Mouse (Mus musculus): ENCODE data around the gene Suds3. TPM values are rescaled to one million over a fixed set of nuclear protein-coding genes. Genes with fewer than 3 reads are reported as not detected.
A peak's percentile ranks its signal among the peaks of the same experiment; 100 is the strongest.

The Suds3 gene
- polyA plus RNA-seq, 1 experiment from 2014 or later: 106 TPM

DNA sequence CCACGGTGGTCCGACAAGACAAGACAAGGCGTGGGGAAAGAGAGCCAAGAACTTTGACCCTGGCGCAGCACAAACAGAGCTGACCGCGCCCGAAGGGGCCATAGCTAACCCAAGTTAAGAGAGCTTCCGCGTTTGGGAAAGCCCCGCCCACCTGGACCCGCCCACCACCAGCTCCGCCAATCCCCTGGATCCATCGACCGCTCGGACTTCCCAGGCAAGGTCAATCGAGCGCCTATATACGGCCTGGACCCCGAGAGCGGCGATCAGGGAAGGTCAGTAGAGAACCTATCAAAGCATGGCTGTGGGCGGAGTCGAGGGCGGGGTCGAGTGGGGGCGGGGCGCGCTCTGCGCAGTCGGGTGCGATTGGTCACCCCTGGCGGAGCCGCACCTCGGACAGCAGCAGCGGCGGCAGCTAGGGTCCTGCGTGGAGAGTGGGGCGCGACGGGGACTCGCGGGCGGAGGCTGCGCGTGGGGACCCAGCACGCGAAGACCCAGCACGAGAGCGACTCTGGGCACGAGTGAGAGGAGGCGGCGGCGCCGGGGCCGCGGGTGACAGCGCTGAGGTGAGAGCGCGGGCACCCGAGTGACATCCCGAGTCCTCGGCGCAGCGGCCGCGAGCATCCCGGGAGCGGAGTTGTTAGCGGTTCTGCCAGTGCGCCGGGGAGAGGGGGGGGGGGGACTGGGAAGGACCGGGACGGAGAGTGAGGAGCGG is 4.0 kb upstream of the Suds3 start, which contains the start of gene Taok3:
Gene Taok3, plus strand, starts transcription at position 353 of the 712 bp plus-strand sequence.
- peak; percentile 90 for ATAC-seq (ENCODE audit: insufficient number of reproducible peaks, insufficient read depth, low FRiP score, low TSS enrichment, low read depth)
- Histone ChIP-seq H3K9me3 (no peaks in the 10 kb centered on the region), H3K4me3 (replicated peaks) (peak within 1 kb of the TSS; percentile 72), H3K36me3 (no peaks in the 10 kb centered on the region), H3K9ac (replicated peaks) (peak within 1 kb of the TSS; percentile 69), H3K4me1 (replicated peaks) (peaks cover 15% of the 10 kb centered on the region), H3K4me2 (peak within 1 kb of the TSS; percentile 90), H3K27ac (peak within 1 kb of the TSS; percentile 35; the same call in 1 of the 2 replicates), H3K27me3 (peaks cover 25% of the 10 kb centered on the region)
- under 1% methylated on average over 72 of the region's 74 CpGs for WGBS

- Histone ChIP-seq H3K36me3 (peaks cover under 1% of the 10 kb centered on the region; the same call in 1 of the 2 replicates), H3K4me2 (peak overlapping the region; percentile 90; the same call in 1 of the 2 replicates), H3K9me3 (no peaks in the 10 kb centered on the region), H3K27me3 (peaks cover 25% of the 10 kb centered on the region), H3K9ac (replicated peaks) (no peak overlapping the region), H3K4me3 (replicated peaks) (no peak overlapping the region), H3K4me1 (replicated peaks) (peaks cover 22% of the 10 kb centered on the region), H3K27ac (no peak overlapping the region)
- 69% methylated on average over 8 of the region's 8 CpGs for WGBS
- no peak for ATAC-seq (ENCODE audit: insufficient number of reproducible peaks, insufficient read depth, low FRiP score, low TSS enrichment, low read depth)
Measured at GRCm38 (mm10) chr5:117118850-117119249, 2.9 kb upstream of the Suds3 start.

DNA sequence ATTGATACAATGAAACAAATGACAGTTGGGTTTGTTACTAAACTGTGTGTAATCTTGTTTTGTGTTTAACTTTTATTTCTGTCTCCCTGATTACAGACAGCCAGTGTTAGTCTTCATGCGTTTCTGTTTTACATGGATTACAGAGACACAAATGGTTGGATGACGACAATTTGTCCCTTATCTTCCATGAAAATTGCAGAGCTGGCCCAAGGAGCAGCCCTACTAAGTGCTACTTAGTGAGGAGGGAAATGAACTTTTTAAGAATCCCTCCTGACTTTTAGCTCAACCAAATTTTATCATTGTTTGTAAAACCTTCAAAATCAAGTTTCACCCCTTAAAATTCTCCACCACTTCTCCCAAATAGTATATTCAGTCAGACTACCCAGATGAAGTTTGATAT is 2.3 kb upstream of the Suds3 start:
- no peak overlapping the region for H3K4me2 ChIP-seq
- peaks cover 22% of the 10 kb centered on the region for H3K4me1 ChIP-seq (replicated peaks)
- no peak overlapping the region for H3K27ac ChIP-seq
- 0 out of 2 replicates have a peak, but pooled peaks cover 2% of the 10 kb centered on the region for H3K9me3 ChIP-seq
- H3K4me3 ChIP-seq (replicated peaks): no peak overlapping the region
- ATAC-seq (ENCODE audit: insufficient number of reproducible peaks, insufficient read depth, low FRiP score, low TSS enrichment, low read depth): no peak
- WGBS: 85% methylated on average over 2 of the region's 2 CpGs
- peaks cover 7% of the 10 kb centered on the region for H3K36me3 ChIP-seq
- peaks cover 25% of the 10 kb centered on the region for H3K27me3 ChIP-seq
- H3K9ac ChIP-seq (replicated peaks): no peak overlapping the region

GRCm38 (mm10) chr5:117117716-117118115 is 1.8 kb upstream of the Suds3 start:
- Histone ChIP-seq H3K27ac (no peak overlapping the region), H3K4me1 (replicated peaks) (peaks cover 22% of the 10 kb centered on the region), H3K9ac (replicated peaks) (no peak overlapping the region), H3K4me3 (replicated peaks) (no peak overlapping the region), H3K9me3 (0 out of 2 replicates have a peak, but pooled peaks cover 2% of the 10 kb centered on the region), H3K27me3 (peaks cover 22% of the 10 kb centered on the region), H3K36me3 (peaks cover 12% of the 10 kb centered on the region), H3K4me2 (no peak overlapping the region)
- WGBS: 72% methylated on average over 7 of the region's 7 CpGs
- ATAC-seq (ENCODE audit: insufficient number of reproducible peaks, insufficient read depth, low FRiP score, low TSS enrichment, low read depth): no peak

DNA sequence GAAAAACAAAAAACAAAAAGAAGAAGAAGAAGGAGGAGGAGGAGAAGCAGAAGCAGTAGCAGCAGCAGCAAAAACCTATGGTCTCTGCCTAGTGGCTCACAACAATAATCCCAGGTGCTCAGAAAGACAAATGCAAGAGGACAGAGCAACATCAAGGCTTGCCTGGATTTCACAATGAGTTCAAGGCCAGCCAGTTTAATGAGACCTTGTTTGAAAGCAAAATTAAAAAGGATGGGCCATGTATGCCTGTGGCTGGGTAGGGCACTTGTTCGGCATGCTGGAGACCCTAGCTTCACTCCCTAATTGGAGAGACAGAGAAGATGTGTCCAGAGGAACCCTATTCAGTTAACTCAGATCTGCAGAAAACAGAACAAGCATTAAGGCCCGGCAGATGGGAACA is 1.3 kb upstream of the Suds3 start:
- Histone ChIP-seq H3K4me3 (replicated peaks) (no peak overlapping the region), H3K4me2 (no peak overlapping the region), H3K9me3 (0 out of 2 replicates have a peak, but pooled peaks cover 2% of the 10 kb centered on the region), H3K27me3 (peaks cover 17% of the 10 kb centered on the region), H3K9ac (replicated peaks) (no peak overlapping the region), H3K4me1 (replicated peaks) (peaks cover 22% of the 10 kb centered on the region), H3K27ac (no peak overlapping the region), H3K36me3 (peaks cover 17% of the 10 kb centered on the region)
- ATAC-seq (ENCODE audit: insufficient number of reproducible peaks, insufficient read depth, low FRiP score, low TSS enrichment, low read depth): no peak
- 84% methylated on average over 2 of the region's 2 CpGs for WGBS

- Histone ChIP-seq H3K9me3 (0 out of 2 replicates have a peak, but pooled peaks cover 2% of the 10 kb centered on the region), H3K27ac (no peak overlapping the region), H3K9ac (replicated peaks) (no peak overlapping the region), H3K4me2 (peak overlapping the region; percentile 94; the same call in 1 of the 2 replicates), H3K4me1 (replicated peaks) (peaks cover 22% of the 10 kb centered on the region), H3K27me3 (peaks cover 13% of the 10 kb centered on the region), H3K4me3 (replicated peaks) (no peak overlapping the region), H3K36me3 (peaks cover 22% of the 10 kb centered on the region)
- no peak for ATAC-seq (ENCODE audit: insufficient number of reproducible peaks, insufficient read depth, low FRiP score, low TSS enrichment, low read depth)
- WGBS: 79% methylated on average over 2 of the region's 2 CpGs
Measured at GRCm38 (mm10) chr5:117116660-117117059, 747 bp upstream of the Suds3 start.

- peak overlapping the region; percentile 95 for H3K4me3 ChIP-seq (replicated peaks)
- no peak for ATAC-seq (ENCODE audit: insufficient number of reproducible peaks, insufficient read depth, low FRiP score, low TSS enrichment, low read depth)
- under 1% methylated on average over 43 of the region's 43 CpGs for WGBS
- peaks cover 36% of the 10 kb centered on the region for H3K36me3 ChIP-seq
- peak overlapping the region; percentile 94 for H3K4me2 ChIP-seq
- H3K27me3 ChIP-seq: no peaks in the 10 kb centered on the region
- H3K4me1 ChIP-seq (replicated peaks): peaks cover 11% of the 10 kb centered on the region
- peak overlapping the region; percentile 85 for H3K9ac ChIP-seq (replicated peaks)
- H3K27ac ChIP-seq: peak overlapping the region; percentile 70
- 0 out of 2 replicates have a peak, but pooled peaks cover 2% of the 10 kb centered on the region for H3K9me3 ChIP-seq
Measured at GRCm38 (mm10) chr5:117115193-117115767, 633 bp downstream of the Suds3 start.

DNA sequence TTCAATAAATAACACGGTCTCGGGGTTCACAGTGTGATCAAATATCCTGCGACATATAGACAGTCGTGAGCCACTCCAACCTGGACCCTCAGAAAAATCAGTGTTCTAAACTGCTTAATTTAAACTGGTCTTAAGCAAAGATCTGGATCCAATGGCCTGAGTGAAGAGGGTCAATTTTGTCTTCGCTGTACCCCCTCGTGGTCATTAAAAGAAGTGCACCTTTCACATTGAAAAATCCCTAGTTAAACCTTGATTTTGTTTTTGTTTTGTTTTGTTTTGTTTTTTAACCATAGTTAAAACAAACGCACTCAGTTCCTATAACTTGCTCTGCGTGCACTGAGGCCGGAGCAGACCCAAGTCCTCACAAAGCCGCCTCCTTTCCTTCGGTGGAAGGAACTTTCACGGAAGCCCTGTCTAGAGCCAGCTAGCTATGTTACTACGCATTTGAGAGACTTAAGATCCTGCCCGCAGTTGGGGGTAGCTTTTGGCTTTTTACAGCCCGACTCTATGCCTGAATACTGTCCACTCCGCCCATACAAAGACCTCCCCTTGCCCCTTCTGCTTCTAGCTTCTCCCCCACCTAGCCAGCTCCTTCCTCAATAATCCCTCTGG is 1.2 kb downstream of the Suds3 start:
- Histone ChIP-seq H3K27ac (peak overlapping the region; percentile 70; the same call in 1 of the 2 replicates), H3K9me3 (0 out of 2 replicates have a peak, but pooled peaks cover 2% of the 10 kb centered on the region), H3K4me2 (peak overlapping the region; percentile 94), H3K4me1 (replicated peaks) (peaks cover 11% of the 10 kb centered on the region), H3K27me3 (no peaks in the 10 kb centered on the region), H3K9ac (replicated peaks) (peak overlapping the region; percentile 85), H3K36me3 (peaks cover 42% of the 10 kb centered on the region), H3K4me3 (replicated peaks) (peak overlapping the region; percentile 95)
- 5% methylated on average over 16 of the region's 16 CpGs for WGBS
- ATAC-seq (ENCODE audit: insufficient number of reproducible peaks, insufficient read depth, low FRiP score, low TSS enrichment, low read depth): no peak

DNA sequence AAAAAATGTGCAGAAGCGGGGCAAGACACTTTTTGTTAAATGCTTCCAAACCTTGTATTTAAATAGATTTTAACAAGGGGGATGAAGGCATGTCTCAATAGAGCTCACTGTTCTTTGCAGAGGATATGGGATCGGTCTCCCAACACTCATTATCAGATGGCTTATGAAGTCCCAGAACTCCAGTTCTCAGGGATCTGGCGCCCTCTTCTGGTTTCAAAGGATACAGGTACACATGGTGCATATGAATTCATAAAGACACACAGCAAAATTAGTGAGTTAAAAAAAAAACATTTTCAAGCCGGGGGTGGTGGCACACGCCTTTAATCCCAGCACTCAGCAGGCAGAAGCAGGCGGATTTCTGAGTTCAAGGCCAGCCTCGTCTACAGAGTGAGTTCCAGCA is 2.6 kb downstream of the Suds3 start:
- H3K9ac ChIP-seq (replicated peaks): no peak overlapping the region
- 0 out of 2 replicates have a peak, but pooled peaks cover 2% of the 10 kb centered on the region for H3K9me3 ChIP-seq
- H3K36me3 ChIP-seq: peaks cover 55% of the 10 kb centered on the region
- H3K4me1 ChIP-seq (replicated peaks): peaks cover 7% of the 10 kb centered on the region
- ATAC-seq (ENCODE audit: insufficient number of reproducible peaks, insufficient read depth, low FRiP score, low TSS enrichment, low read depth): no peak
- no peak overlapping the region for H3K27ac ChIP-seq
- H3K27me3 ChIP-seq: no peaks in the 10 kb centered on the region
- WGBS: 91% methylated on average over 7 of the region's 7 CpGs
- H3K4me2 ChIP-seq: no peak overlapping the region
- H3K4me3 ChIP-seq (replicated peaks): no peak overlapping the region

- Histone ChIP-seq H3K36me3 (peaks cover 71% of the 10 kb centered on the region), H3K27ac (no peak overlapping the region), H3K4me1 (replicated peaks) (peaks cover 7% of the 10 kb centered on the region), H3K9me3 (0 out of 2 replicates have a peak, but pooled peaks cover 2% of the 10 kb centered on the region), H3K4me2 (no peak overlapping the region), H3K4me3 (replicated peaks) (no peak overlapping the region), H3K27me3 (no peaks in the 10 kb centered on the region), H3K9ac (replicated peaks) (no peak overlapping the region)
- WGBS: 95% methylated on average over 7 of the region's 7 CpGs
- no peak for ATAC-seq (ENCODE audit: insufficient number of reproducible peaks, insufficient read depth, low FRiP score, low TSS enrichment, low read depth)
Measured at GRCm38 (mm10) chr5:117111774-117112112, 4.2 kb downstream of the Suds3 start.
